Mouse (Mus musculus) monocyte, adult 5-6 weeks (primary cell): Measurements from ENCODE around the gene Zfp953. TPM values are rescaled to one million over a fixed set of nuclear protein-coding genes. Genes with fewer than 3 reads are reported as not detected.
"Not testable (repeated sequence)": the region's sequence is repeated elsewhere in the genome, so short reads cannot be mapped to it uniquely, and the experiment has no call there.

Experiments
- ATAC-seq: fragments of 153-309, 156-312 bp; replicated peaks from 2 replicates; pipeline ENCODE4 v1.8.0; 2017; ENCODE audit warnings: mild to moderate bottlenecking; ENCODE audit not compliant: low TSS enrichment, insufficient number of reproducible peaks, severe bottlenecking, poor library complexity, low FRiP score
- total RNA-seq: library from RNA; stranded (forward); fragments of 200-1000, 200-491, 200-594 nt; gene quantifications from 3 replicates; pipeline ENCODE4 v1.2.3, GENCODE M21; 2017

The Zfp953 gene
- 7.5 to 10.8 TPM (median 9.6 TPM) in 3 replicates for total RNA-seq

DNA sequence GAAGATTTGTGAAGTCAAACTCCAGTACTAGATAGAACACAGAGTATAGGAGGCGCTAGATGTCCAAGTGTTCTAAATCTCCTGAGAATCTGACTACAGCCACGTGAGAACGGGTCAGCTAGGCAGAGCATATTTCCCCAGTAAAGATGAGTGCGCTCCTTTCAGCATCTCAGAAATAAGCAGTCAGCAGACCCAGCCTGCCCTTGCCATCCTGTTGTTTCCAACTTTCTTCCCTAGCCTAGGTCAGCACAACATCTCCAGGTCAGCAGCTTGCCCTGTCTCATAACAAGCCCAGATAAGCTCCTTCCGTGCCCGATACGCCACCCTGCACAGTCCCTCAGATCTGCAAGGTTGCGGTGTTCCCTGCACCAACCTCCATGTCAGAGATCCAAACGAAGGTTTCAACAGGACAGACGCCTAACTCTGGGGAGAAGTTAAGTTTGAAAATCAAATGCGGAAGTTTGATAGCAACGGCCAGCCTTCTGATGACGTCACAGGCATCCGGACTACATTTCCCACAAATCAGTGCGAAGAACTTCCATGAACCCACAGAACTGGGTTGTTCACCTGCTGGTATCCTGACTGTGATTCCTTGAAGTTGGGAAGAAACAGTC is at the start of gene Zfp953, which contains the start of gene Gm28044:
TSS of gene Zfp953 (minus strand) at position 475 of the 614 bp plus-strand sequence.
TSS of gene Gm28044 (minus strand) at position 406 of the 614 bp plus-strand sequence.
- peak; percentile 93 for ATAC-seq

DNA sequence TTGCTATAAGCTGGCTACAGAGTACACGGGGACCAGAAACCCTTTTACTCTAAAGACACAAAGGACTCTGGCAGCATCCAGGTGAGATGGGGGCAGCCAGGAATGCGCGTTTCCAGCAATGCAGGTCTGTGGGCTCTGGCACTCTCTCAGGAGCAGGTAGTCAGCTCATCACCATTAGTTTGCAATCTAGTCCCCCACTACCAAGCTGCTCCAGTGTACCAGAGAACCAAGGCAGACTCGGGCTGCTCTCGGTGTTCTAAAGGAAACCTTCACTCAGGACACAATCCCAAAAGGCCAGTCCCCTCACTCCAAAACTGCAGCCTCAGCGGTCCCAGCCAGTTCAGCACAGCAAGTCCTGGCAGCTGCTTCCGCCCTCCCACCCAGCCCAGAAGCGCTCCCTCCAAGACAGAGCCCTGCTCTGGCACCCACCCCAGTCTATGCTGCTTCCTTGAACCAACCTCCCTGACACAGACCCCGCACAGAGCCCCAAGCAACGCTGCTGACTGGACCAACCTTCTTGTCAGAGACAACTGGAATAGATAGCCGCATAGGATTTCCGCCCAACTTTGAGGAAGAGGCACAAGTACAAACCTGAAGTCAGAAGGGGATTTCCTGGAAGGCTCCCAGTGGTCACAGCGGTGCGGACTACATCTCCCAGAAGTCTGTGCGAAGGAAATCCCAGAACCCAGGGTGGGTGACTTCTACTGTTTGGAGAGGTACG is 38.9 kb upstream of the Zfp953 start, which contains the start of gene Zfp429:
TSS of gene Zfp429 (minus strand) at position 637 of the 721 bp plus-strand sequence.
- peak; percentile 94 for ATAC-seq

DNA sequence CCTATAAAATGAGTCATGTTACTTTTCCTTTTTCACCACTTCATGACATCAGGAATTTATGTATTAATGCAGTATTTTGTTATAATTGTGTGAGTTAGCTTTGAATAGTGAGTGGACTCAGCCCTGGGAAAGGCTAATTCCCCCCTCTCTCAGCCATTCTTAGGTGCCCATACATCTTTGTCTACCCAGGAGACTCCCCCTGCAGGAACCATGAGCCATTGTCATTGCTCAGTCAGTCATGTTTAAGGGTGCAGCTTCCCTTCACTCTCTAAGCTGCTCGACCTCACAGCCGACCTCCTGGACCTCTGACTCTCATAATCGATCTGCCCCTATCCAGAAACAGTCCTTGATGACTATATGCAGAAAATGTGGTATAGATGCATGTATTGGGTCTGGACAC is 15.8 kb upstream of the Zfp953 start:
- not testable (repeated sequence) for ATAC-seq

DNA sequence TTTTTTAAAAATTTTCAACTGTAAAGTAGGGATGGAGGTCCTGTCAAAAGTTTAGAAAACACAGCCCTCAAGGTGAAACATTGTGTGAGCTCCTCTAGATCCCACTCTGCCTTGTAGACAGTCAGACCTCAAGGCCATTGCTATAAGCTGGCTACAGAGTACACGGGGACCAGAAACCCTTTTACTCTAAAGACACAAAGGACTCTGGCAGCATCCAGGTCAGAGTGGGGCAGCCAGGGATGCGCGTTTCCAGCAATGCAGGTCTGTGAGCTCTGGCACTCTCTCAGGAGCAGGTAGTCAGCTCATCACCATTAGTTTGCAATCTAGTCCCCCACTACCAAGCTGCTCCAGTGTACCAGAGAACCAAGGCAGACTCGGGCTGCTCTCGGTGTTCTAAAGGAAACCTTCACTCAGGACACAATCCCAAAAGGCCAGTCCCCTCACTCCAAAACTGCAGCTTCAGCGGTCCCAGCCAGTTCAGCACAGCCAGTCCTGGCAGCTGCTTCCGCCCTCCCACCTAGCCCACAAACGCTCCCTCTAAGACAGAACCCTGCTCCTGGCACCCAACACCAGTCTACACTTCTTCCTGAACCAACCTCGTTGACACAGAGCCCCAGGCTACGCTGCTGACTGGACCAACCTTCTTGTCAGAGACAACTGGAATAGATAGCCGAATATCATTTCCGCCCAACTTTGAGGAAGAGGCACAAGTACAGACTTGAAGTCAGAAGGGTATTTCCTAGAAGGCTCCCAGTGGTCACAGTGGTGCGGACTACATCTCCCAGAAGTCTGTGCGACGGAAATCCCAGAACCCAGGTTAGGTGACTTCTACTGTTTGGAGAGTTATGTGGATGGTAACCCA is 14.9 kb upstream of the Zfp953 start, which contains the start of the genes Gm28041 and Zfp456:
TSS of gene Gm28041 (minus strand) at position 684 of the 862 bp plus-strand sequence.
TSS of gene Zfp456 (minus strand) at position 761 of the 862 bp plus-strand sequence.
- peak; percentile 95 for ATAC-seq

DNA sequence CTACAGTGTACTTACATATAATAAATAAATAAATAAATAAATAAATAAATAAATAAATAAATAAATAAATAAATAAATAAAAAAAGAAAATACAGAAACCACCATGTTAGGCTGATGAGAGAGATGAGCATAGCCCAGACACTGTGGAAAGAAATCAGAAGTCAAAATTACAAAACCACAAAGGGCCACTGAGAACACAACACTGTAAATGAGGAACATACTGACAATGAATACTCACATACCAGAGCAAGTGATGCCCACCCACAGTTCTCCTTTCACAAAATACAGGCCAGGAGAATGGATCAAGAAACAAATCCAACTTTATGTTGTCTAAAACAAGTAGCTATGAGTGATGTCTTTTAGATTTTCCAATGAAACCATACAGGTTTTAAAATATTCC is 8.6 kb downstream of the Zfp953 start:
- no peak for ATAC-seq

DNA sequence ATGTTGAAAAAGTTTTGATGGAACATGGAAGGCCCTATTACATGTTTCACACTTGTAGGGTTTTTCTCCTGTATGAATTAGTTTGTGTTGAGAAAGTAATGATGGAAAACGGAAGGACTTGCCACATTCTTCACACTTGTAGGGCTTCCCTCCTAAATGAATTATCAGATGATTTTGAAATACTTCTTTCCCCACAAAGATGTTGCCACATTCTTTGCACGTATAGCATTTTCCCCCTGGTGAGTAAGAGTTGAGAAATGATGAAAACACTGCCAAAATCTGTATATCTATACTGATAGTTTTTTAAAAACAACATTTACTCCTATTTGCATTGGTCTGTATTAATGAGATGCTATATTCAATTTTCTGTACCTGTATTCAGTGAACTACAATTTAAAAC is 17.0 kb downstream of the Zfp953 start:
- ATAC-seq, result no peak

DNA sequence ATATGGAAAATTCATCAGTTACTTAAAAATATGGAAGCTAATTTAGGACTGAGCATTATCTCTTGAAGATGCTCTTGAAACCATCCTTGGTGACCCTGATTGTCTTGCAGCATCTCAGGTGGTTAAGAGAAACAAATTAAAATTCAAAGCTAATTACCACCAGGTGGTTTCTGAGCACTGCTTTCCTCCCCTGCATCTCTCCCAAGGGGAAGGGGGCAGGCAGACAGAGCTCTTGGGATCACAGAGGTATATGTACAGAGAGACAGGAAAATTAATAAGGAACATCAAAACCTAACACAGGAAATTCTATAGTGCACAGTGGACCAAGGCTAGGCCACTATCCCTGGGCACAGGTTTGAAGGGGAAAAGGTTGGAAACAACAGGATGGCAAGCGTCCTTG is 27.5 kb downstream of the Zfp953 start:
- no peak for ATAC-seq

DNA sequence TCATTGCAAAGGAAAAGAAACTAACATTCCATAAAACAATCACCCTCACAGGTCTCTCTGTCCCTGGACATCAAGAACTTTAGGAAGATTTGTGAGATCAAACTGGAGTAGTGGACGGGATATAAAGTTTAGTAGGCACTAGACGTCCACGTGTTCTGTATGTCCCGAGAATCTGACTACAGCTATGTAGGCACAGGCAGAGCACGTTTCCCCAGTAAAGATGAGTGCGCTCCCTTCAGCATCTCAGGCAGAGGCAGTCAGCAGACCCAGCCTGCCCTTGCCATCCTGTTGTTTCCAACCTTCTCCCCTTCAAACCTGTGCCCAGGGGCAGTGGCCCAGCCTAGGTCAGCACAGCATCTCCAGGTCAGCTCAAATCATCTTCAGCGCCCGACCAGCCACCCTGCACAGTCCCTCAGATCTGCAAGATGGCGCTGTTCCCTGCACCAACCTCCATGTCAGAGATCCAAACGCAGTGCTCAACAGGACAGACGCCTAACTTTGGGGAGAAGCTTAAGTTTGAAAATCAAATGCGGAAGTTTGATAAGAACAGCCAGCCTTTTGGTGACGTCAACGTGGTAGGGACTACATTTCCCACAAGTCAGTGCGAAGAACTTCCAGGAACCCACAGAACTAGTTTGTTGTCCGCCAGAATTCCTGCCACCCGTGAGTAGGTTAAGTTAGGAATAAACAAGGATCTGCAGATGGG is 28.2 kb downstream of the Zfp953 start, which contains the start of gene Zfp595:
TSS of gene Zfp595 (minus strand) at position 552 of the 706 bp plus-strand sequence.
- ATAC-seq, result peak; percentile 96

DNA sequence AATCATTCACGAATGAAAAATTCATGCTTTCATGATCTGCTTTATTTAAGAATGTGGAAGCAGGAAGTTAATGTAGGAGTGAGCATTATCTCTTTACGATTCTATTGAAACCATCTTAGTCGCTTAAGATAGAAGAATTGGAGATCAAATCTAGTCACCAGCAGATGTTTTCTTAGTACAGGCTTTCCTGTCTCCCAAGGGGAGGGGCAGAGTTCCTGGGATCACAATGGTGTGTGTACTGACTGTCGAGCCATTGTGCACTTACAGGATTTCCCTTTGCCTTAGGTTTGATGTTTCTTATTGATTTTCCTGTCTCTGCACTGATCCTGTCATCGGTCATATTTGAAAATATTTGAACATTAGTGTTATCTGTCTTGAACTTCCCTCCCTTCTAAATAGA is 53.7 kb downstream of the Zfp953 start:
- ATAC-seq, result no peak

DNA sequence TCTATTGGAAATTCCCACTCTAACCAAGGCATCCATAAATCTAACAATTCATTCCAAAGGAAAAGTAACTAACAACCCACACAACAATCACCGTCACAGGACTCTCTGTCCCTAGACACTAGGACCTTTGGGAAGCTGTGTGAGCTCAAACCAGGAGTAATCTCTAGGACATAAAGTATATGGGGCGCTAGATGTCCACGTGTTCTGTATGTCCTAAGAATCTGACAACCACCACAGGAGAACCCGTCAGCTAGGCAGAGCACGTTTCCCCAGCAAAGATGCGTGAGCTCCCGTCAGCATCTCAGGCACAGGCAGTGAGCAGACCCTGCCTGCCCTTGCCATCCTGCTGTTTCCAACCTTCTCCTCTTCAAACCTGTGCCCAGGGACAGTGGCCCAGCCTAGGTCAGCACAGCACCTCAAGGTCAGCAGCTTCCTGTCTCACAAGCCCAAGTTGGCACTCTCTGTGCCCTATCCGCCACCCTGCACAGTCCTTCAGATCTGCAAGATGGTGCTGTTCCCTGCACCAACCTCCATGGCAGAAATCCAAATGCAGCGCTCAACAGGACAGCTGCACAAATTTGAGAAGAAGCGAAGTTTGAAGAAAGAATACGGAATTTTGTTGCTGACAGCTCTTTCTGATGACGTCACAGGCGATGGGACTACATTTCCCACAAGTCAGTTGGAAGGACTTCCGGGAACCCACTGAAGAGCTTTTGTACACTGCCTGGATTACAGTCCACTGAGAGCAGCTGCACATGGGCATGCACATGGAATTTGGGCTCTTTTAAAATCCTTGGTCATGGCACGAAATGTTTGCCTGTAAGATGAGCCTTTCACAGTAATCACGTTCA is 54.4 kb downstream of the Zfp953 start, which contains the start of gene Zfp457:
TSS of gene Zfp457 (minus strand) at position 664 of the 851 bp plus-strand sequence.
- peak; percentile 85 for ATAC-seq

Other genes starting within 250 kb of the Zfp953 start
- gene Rslcan18, start 244.3 kb downstream of the Zfp953 start, total RNA-seq, result 0.19 TPM in 2 of 3 replicates, not detected in the other
- gene Zfp759, start 238.9 kb downstream of the Zfp953 start, total RNA-seq, result 1.7 to 5.2 TPM (median 2.8 TPM) in 3 replicates
- gene Rsl1, start 187.4 kb downstream of the Zfp953 start, total RNA-seq, result 3.9 to 13.6 TPM (median 5.7 TPM) in 3 replicates
- 1.7 to 3.2 TPM (median 1.8 TPM) in 3 replicates for gene Zfp455, start 166.1 kb downstream of the Zfp953 start, total RNA-seq
- 2.8 to 14.4 TPM (median 6.1 TPM) in 3 replicates for gene Zfp458, start 82.1 kb downstream of the Zfp953 start, total RNA-seq
- 1.1 to 3.5 TPM (median 1.8 TPM) in 3 replicates for gene Zfp457, start 54.1 kb downstream of the Zfp953 start, total RNA-seq
- gene Zfp595, start 28.0 kb downstream of the Zfp953 start, total RNA-seq, result 8.6 to 13.9 TPM (median 13.1 TPM) in 3 replicates
- gene Gm28044, start 69 bp downstream of the Zfp953 start, total RNA-seq, result 2.3 TPM in 1 of 3 replicates, not detected in the others
- 1.1 to 4.5 TPM in 2 of 3 replicates, not detected in the other for gene Gm28041, start 15.1 kb upstream of the Zfp953 start, total RNA-seq
- 1.9 to 5.5 TPM (median 5.0 TPM) in 3 replicates for gene Zfp456, start 15.2 kb upstream of the Zfp953 start, total RNA-seq
- 11.6 to 19.8 TPM (median 18.6 TPM) in 3 replicates for gene Zfp429, start 39.2 kb upstream of the Zfp953 start, total RNA-seq
- 0.38 to 2.4 TPM (median 0.53 TPM) in 3 replicates for gene Zfp459, start 60.8 kb upstream of the Zfp953 start, total RNA-seq
- 12.1 to 16.7 TPM (median 12.4 TPM) in 3 replicates for gene Zfp874a, start 91.0 kb upstream of the Zfp953 start, total RNA-seq
- gene Zfp874b, start 123.7 kb upstream of the Zfp953 start, total RNA-seq, result 7.0 to 23.5 TPM (median 15.8 TPM) in 3 replicates
- gene Zfp58, start 139.9 kb upstream of the Zfp953 start, total RNA-seq, result 8.7 to 12.2 TPM (median 11.9 TPM) in 3 replicates
- gene Gm26965, start 165.5 kb upstream of the Zfp953 start, total RNA-seq, result not detected in 3 replicates
- 20.6 to 39.0 TPM (median 24.3 TPM) in 3 replicates for gene Zfp87, start 165.6 kb upstream of the Zfp953 start, total RNA-seq
- gene Zfp748, start 193.2 kb upstream of the Zfp953 start, total RNA-seq, result 11.5 to 17.6 TPM (median 15.4 TPM) in 3 replicates
- 18.8 to 21.7 TPM (median 21.2 TPM) in 3 replicates for gene Zfp729b, start 249.1 kb upstream of the Zfp953 start, total RNA-seq